Mouse (Mus musculus) brain, embryonic 14.5 days (tissue): ENCODE results near the gene Krt83. TPM values are rescaled to one million over a fixed set of nuclear protein-coding genes. Genes with fewer than 3 reads are reported as not detected.
"Not testable (repeated sequence)": the region's sequence is repeated elsewhere in the genome, so short reads cannot be mapped to it uniquely, and the experiment has no call there.

Source experiments
- DNase-seq: peaks from one replicate; pipeline ENCODE4 v3.0.0-alpha.2; 2011; ENCODE audit warnings: low read depth
- CTCF ChIP-seq: fragments of 200-500 bp; IDR thresholded peaks from 2 replicates; pipeline ENCODE4 v1.5.1; 2012; ENCODE audit warnings: inconsistent platforms, mild to moderate bottlenecking, moderate library complexity, borderline replicate concordance; ENCODE audit not compliant: insufficient read depth, insufficient read length; ENCODE audit errors: extremely low read depth
- POLR2A ChIP-seq: fragments of 200-500 bp; IDR thresholded peaks from 2 replicates; pipeline ENCODE4 v1.6.1; 2012; ENCODE audit warnings: mild to moderate bottlenecking, inconsistent platforms, borderline replicate concordance; ENCODE audit not compliant: poor library complexity, insufficient read depth, insufficient read length, severe bottlenecking; ENCODE audit errors: extremely low read depth
- polyA plus RNA-seq: library from polyadenylated mRNA; depleted of rRNA; stranded (reverse); fragments of >200 nt; gene quantifications from 2 replicates; pipeline ENCODE4 v1.2.3, GENCODE M21; 2012; rRNA removed

The Krt83 gene
- not detected in 2 replicates for polyA plus RNA-seq

GRCm38 (mm10) chr15:101491431-101491830 is at the start of gene Krt83:
Gene Krt83 (minus strand): TSS chr15:101491512.
- DNase-seq = peak; percentile 31
- no peak for TF ChIP-seq CTCF
- no peak for TF ChIP-seq POLR2A

- DNase-seq = peak; percentile 14
Observed at GRCm38 (mm10) chr15:101538580-101538900, 47.2 kb upstream of the Krt83 start.

GRCm38 (mm10) chr15:101537864-101538579 is 46.7 kb upstream of the Krt83 start:
- TF ChIP-seq POLR2A (no peak), CTCF (no peak)
- DNase-seq = no peak

More at GRCm38 (mm10) chr15:101538580-101538900, 47.2 kb upstream of the Krt83 start:
- no peak for TF ChIP-seq POLR2A
- no peak for TF ChIP-seq CTCF

GRCm38 (mm10) chr15:101536054-101536850 is 44.9 kb upstream of the Krt83 start:
- TF ChIP-seq CTCF = no peak
- TF ChIP-seq POLR2A = no peak
- DNase-seq = no peak

GRCm38 (mm10) chr15:101532720-101533119 is 41.4 kb upstream of the Krt83 start, which contains the start of gene Krt84:
Gene Krt84 (minus strand): TSS chr15:101532820.
- TF ChIP-seq POLR2A = no peak
- no peak for TF ChIP-seq CTCF
- DNase-seq = no peak

GRCm38 (mm10) chr15:101522556-101523232 is 31.4 kb upstream of the Krt83 start:
- DNase-seq = no peak
- TF ChIP-seq POLR2A (no peak), CTCF (no peak)

GRCm38 (mm10) chr15:101519792-101520191 is 28.5 kb upstream of the Krt83 start:
- DNase-seq = peak; percentile 91

GRCm38 (mm10) chr15:101517161-101517560 is 25.8 kb upstream of the Krt83 start, which contains the start of gene Gm49425:
Gene Gm49425 (minus strand): TSS chr15:101517261.
- not testable (repeated sequence) for DNase-seq

More at GRCm38 (mm10) chr15:101519792-101520191, 28.5 kb upstream of the Krt83 start:
- TF ChIP-seq POLR2A (no peak), CTCF (peak; percentile 91)

GRCm38 (mm10) chr15:101508247-101508646 is 16.9 kb upstream of the Krt83 start:
- no peak for DNase-seq
- TF ChIP-seq CTCF (no peak), POLR2A (no peak)

- DNase-seq = no peak
- no peak for TF ChIP-seq POLR2A
- no peak for TF ChIP-seq CTCF
Observed at GRCm38 (mm10) chr15:101506896-101507758, 15.8 kb upstream of the Krt83 start.

GRCm38 (mm10) chr15:101497181-101497580 is 5.9 kb upstream of the Krt83 start:
- TF ChIP-seq POLR2A (no peak), CTCF (peak; percentile 42; the same call in 1 of the 2 replicates)
- peak; percentile 12 for DNase-seq

- DNase-seq = no peak
- no peak for TF ChIP-seq POLR2A
- no peak for TF ChIP-seq CTCF
Observed at GRCm38 (mm10) chr15:101495266-101495665, 4.0 kb upstream of the Krt83 start.

- TF ChIP-seq POLR2A (no peak), CTCF (no peak)
- DNase-seq = no peak
Observed at GRCm38 (mm10) chr15:101494203-101494602, 2.9 kb upstream of the Krt83 start.

GRCm38 (mm10) chr15:101493713-101494112 is 2.4 kb upstream of the Krt83 start:
- DNase-seq = no peak
- TF ChIP-seq CTCF = no peak
- no peak for TF ChIP-seq POLR2A
